Mouse (Mus musculus): ENCODE measurements at regions not wholly inside any gene's neighbourhood (a gene's known extent, or its start where the extent isn't known, plus 50 kb on each side); places are given as distances from the start of the nearest gene placed in this dataset.

DNA sequence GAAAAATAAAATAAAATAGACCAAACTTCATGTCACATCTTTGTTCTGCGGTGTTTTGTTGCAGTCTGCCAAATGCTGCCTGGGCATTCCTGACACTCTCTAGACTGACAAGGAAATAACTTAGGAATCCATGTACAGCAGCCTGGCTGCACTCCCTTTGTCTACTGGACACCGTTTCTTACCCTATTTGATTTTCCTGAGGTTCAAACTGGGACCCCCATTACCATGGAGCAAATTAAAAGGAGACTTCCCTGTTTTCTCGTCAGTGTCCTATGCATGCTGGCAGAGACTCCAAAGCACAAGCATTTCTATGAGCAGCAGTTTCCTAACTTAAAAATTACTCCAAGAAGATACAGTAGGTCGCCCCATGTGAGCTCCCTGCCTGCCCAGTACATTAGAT lies 1470.1 kb upstream of the Slc10a2 start:
- TF ChIP-seq POLR2A (IDR thresholded peaks at IDR 0.05; ENCODE audit: borderline replicate concordance, insufficient read depth, low read length): no peak
- TF ChIP-seq CTCF (IDR thresholded peaks at IDR 0.05; ENCODE audit: borderline replicate concordance, insufficient read depth, low read depth, low read length): no peak
